Mouse (Mus musculus) T-cell, adult 2 months (primary cell): Measurements from ENCODE around the gene Cpm.
A peak's percentile ranks its signal among the peaks of the same experiment; 100 is the strongest.

Experiments
- DNase-seq: peaks from one replicate; pipeline ENCODE4 v3.0.0; 2022; ENCODE audit warnings: low spot score

Cpm gene

DNA sequence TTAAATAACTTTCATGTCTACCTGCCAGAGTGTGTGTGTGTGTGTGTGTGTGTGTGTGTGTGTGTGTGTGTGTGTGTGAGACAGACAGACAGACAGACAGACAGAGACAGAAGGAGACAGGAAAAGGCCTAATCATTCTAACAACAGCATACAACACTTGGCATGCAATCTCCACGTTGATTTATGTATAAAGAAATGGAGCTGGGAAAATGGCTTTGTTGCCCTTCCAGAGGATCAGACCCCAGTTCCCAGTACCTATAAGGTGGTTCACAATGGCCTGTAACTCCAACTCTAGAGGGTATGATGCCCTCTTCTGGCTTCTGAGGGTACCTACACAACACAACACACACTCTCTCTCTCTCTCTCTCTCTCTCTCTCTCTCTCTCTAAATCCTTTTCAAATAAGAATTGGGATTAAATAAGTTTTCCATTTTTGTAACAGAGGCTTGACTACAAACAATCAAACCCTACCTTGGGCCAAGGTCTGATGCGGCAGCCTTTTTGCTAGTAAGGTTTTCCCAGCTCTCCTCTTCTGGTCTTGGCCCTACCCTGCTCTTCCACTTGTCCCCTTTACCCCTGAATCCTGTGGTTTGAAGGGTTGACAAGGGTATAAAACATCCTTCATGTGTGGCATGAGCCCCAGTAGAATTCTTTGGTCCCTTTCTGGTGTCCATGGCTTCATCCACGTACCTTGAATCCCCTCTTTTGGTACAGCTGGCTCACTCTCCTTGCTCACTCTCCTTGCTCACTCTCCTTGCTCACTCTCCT is 6.7 kb downstream of the Cpm start:
- no peak for DNase-seq

- DNase-seq: no peak
Observed at GRCm38 (mm10) chr10:117637062-117637744, 7.9 kb downstream of the Cpm start.

GRCm38 (mm10) chr10:117637745-117638577 is 8.7 kb downstream of the Cpm start:
- DNase-seq: no peak

- no peak for DNase-seq
Observed at GRCm38 (mm10) chr10:117638578-117639220, 9.4 kb downstream of the Cpm start.

- no peak for DNase-seq
Observed at GRCm38 (mm10) chr10:117639221-117639599, 9.9 kb downstream of the Cpm start.

- DNase-seq: peak; percentile 30
Observed at GRCm38 (mm10) chr10:117639899-117640594, 10.7 kb downstream of the Cpm start.

DNA sequence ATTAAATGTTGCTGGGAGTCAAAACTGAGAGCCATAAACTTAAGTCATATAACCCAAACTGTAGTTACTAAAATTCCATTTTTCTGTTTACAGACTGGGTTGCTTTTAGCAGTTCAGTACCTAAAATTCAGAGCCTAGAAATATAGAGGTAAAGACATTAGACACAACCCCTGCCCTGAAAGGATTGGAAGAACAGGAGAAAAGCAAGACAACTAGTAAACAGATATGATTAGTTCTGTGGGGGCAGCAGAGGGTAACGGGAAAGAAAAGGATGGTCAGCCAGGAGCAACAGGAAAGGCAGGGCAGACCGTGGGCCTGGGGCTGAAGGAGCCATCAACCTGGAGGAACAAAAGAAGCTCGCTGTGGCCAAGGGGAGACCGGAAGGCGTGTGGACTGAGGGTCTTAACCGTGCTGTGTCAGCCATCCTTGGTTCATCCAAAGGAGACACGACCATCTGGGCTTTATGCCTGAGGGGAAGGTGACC is 11.3 kb downstream of the Cpm start:
- DNase-seq: no peak

GRCm38 (mm10) chr10:117641400-117642200 is 12.3 kb downstream of the Cpm start:
- DNase-seq: no peak

DNA sequence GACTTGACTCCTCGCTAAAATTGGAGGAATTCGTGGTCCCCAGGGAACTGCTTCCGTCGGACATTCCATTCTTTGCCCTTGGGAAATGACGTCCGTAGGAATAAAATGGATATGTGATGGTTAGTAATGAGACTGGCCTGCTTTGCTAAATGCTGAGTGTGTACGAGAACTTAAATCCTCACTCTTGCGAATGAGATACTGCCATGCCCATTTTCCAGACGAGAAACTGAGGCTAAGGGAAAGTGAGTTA is 12.8 kb downstream of the Cpm start:
- DNase-seq: no peak

DNA sequence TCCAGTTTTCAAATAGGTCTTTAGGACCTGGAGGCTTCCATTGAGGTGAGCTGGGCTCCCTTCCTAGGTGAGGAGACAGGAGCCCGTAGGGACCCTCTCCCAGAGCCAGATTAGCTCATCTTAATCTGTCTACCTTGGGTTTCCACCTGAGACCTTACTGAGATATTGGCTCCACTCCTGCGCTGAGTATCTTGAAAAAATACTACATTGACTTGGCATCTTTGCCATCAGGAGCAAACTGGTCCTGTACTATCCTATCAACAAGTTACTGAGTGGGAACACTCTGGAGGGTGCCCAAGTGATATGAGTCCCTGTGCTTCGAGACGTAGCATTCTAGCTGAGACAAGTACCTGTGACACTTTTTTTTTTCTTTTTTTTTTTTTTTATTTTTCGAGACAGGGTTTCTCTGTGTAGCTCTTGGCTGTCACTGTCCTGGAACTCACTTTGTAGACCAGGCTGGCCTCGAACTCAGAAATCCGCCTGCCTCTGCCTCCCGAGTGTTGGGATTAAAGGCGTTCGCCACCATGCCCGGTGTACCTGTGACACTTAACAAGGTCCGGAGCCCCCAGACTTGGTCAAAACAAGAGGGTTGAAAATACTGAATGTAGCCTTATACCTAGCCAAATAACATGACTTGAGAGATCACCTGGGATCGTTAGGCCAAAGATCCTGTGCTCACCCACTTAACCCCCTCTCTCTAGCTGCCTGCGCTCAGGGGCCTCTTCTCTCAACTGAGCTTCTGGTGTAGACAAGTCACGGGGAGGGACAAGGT is 13.4 kb downstream of the Cpm start:
- DNase-seq: no peak

DNA sequence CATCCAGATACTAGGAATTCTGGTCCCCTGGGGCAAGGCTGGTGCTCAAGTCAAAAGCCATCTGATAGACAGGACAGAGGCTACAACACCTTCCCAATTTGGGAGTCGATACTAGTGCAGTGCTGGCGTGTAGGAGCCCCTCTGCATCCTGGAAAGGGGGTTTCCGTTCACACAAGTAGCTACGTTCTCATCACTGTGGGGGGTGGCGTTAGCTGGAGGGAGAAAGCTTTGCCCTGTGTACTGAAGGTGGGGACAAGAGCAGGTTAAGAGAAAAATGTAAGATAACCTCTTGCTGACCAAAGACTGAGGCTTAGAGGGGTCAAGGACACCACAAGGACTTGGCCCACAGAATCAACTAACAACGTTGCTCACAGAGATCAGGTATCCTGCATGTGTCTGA is 14.0 kb downstream of the Cpm start:
- DNase-seq: no peak

DNA sequence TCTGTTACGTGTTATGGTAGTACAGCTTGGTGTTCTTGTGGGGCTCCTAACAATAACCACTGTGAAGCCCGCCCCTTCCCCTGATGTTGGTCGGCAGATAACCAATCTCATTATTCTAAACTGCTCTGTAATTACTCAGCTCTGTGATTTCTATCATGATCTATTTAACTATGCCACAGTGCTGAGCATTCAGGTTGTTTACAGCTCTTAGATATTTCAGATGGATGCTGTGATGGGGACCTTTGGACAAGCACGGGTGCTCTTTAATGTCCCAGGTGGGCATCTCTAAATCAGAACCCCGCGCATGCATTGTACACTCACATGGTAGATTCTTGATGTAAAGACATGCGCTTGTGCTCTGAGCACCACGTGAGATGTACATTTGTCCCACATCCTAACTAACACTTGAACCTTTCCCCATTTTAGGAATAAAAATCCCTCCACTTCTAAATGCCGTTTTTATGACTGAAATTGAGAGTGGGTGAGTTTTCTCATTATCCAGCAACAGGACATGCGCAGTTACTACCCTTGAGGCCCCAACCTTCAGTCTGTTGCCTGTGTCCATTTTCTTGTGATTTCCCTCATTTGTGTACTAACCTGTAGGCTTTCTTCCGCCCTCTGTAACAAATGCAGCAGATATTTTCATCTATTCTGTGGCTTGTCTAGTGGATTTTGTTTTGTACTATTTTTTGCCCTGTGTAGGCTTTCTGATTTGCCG is 14.6 kb downstream of the Cpm start:
- DNase-seq: no peak

DNA sequence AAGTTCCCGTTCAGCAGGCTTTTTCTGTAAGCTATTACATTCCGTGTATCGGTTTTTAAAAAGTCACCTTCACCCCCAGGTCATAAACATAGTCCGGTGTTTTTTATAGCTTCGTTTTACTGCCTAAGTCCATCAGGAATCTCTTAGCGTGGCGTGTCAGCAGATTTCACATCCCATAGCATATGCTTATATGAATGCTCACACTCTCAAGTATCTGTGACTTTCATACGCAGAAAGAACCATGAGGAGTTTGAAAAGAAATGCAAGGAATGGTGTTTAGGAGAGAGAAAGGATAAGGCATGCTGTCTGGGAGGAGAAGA is 15.1 kb downstream of the Cpm start:
- DNase-seq: no peak

DNA sequence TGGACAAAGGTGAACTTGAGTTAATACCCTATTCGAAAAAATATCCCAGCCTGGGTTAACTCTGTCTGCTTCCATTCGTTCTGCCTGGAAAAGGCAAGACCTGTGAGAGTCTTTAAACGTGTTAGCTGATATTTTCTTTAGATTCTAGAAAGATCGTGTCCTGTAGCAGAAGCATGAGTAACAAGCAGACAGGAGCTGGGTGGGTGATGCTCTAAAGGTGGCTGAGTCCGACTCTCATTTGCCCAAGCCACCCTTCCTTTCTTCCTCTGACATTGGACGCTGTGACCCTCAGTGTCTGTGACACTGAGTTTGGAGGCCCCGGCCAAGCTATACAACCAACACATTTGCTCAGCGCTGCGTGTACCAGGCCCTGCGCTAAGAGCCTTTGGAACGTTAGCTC is 15.5 kb downstream of the Cpm start:
- no peak for DNase-seq

- DNase-seq: no peak
Observed at GRCm38 (mm10) chr10:117645487-117645964, 16.2 kb downstream of the Cpm start.

- no peak for DNase-seq
Observed at GRCm38 (mm10) chr10:117646482-117647157, 17.3 kb downstream of the Cpm start.

DNA sequence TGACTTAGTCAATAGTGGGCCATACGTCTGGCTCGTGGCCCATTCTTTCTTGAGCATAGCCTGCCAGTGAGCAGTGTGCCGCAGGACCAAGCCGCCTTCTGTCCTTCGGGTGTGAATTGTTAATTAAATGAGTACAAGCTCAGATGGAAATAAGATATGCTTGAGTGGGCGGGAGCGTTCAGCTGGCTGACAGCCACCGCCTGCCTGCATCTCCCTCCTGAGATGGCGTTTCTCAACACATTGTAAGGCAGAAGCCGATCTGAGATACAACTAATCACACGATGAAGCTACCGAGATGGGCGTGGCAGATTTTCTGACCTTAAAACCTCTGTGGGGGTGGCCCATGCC is 17.8 kb downstream of the Cpm start:
- DNase-seq: no peak

DNA sequence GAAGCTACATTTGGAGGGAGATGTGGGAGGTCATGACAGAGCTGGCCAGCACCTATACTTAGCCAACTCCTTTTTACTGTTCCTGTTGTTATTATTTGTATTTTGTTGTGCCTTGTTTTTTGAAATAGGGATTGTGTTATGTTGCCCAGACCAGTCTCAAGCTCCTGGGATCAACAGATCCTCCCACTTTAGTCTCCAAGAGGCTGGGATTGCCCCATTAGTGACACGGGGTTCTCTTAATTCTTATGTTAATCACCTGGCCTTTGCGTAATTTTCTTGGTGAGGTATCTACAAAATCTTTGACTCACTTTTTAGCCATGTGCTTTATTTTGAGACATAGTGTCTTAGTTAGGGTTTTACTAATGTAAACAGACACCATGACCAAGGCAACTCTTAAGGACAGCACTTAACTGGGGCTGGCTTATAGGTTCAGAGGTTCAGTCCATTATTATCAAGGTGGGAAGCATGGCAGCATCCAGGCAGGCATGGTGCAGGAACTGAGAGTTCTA is 18.7 kb downstream of the Cpm start:
- DNase-seq: no peak

- DNase-seq: no peak
Observed at GRCm38 (mm10) chr10:117648643-117649042, 19.3 kb downstream of the Cpm start.
